Mouse (Mus musculus) cerebellum, adult 11 months (tissue): ENCODE results near the gene Art5.

Experiments used
- DNase-seq: peaks from one replicate; pipeline ENCODE4 v3.0.0; 2022

The Art5 gene

DNA sequence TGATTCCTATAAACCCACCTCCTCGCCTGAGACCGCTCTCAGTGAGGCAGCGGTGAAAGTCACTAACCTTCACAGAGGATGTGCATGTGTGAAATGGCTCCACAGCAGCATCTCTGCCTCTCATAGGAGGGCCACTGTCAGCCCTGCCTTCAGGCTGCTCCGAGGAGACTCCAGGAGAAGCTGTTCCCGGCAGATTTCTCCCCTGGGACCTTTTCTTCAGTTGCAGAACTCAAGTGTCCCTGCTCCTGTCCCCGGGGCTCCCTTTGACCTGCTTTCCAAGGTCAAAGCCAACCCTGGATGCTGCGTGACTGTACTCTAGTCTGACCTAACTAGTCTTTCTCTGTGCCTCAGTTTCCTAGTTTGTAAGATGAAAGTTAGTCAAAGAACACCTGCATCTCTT, at the start of gene Art5:
TSS of gene Art5 (minus strand) at position 319 of the 400 bp plus-strand sequence.
- DNase-seq, result no peak

DNA sequence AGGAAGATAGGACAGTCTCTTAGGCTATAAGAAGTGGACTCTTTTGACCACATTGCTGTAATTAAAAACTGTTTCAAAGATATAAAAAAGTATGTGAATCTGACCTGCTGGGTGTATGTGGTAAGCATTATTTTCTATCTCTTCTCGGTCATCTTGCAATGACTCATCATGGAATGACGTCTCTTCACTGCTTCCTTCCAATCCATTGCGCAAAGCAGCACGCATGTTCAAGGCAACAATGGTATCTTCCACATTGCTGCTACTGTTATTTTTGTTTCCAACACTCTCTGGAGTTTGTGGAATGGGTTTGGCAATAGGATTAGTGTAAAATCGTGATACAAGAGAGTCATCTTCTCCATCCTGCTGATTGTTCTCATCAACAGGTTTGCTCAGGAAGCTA, 44.4 kb upstream of the Art5 start:
- DNase-seq, result no peak

DNA sequence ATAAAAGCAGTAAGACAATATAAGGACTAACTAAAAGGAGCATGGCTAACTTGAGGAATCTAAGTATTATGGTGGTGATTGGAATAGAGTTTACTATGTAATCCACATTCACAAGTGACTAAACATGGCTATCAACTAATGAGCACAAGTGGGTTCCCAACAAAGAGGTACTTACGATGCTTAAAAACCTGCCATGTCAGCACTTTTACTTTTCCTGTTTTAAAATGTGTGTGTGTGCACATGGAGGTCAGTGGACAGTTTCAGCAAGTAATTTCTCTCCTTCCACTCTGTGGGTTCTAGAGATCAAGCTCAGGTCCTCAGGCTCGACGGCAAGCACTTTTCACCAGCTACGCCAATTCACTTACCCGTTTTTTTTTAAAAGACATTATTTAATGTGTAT, 28.6 kb upstream of the Art5 start:
- DNase-seq, result no peak

DNA sequence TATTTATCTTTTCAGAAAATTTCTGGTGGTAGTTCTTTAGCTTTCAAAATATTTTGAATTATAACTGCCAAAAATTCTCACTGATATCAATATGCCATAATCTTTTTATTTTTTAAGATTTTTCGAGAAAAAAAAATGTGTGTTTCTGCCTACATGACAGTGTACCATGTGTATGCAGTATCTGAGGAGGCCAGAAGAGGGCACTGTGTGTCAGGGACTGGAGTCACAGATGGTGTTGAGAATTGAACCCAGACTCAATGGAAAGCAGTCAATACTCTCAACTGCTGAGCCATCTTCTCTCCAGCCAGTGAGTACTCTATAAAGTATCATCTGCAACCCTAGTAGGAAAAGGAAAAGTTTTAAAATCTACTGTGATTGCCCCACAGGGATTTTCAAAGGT, 28.2 kb upstream of the Art5 start:
- no peak for DNase-seq

DNA sequence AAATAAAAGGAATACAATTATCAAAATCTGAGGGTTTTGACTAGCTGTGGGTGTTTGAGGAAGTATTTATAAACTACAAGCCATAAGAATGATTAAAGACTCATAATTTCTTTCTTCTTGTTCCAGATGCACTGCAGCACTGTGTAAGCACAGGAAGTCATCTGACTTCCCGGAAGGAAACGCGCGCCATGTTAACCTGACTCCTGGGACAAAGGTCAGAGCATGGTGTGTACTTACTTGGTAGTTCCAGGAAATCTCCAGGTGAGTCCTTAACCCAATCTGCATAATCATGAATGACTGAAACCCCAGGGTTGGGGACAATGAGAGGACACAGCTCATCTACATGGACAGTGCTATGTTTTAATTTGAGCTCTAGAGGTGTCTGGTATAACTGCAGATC, 23.1 kb upstream of the Art5 start:
- no peak for DNase-seq

DNA sequence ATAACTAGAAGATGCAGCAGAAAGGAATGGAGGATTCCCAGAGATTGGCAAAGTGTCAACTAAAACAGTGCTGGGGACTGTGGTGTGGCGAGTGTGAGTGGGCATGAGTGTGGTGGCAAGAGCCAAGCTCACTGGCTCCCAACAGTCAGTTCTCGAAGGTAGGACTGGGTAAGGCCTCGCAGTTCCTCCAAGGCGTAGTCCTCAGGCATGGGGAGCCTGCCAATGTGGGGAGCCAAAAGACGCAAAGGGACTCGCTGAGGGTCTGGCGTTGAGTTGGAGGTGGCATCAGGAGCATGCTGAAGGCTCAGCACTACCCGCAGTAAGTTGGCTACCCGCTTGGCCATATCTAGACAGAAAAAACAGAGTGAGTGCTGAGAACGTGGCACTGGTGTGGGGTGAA, 11.0 kb upstream of the Art5 start:
- no peak for DNase-seq

DNA sequence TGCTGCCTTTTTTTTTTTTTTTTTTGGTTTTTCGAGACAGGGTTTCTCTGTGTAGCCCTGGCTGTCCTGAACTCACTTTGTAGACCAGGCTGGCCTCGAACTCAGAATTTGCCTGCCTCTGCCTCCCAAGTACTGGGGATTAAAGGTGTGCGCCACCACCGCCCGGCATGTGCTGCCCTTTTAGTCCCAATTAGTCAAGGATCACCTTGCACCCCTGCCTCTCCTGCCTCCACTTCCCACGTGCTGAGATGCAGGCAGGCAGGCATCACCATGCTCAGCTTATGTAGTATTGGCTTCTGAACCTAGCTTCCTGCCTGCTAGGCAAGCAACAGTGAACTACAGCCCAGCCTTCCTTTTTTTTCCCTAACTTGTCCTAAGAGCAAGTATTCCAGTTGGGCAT, 8.1 kb upstream of the Art5 start:
- no peak for DNase-seq

DNA sequence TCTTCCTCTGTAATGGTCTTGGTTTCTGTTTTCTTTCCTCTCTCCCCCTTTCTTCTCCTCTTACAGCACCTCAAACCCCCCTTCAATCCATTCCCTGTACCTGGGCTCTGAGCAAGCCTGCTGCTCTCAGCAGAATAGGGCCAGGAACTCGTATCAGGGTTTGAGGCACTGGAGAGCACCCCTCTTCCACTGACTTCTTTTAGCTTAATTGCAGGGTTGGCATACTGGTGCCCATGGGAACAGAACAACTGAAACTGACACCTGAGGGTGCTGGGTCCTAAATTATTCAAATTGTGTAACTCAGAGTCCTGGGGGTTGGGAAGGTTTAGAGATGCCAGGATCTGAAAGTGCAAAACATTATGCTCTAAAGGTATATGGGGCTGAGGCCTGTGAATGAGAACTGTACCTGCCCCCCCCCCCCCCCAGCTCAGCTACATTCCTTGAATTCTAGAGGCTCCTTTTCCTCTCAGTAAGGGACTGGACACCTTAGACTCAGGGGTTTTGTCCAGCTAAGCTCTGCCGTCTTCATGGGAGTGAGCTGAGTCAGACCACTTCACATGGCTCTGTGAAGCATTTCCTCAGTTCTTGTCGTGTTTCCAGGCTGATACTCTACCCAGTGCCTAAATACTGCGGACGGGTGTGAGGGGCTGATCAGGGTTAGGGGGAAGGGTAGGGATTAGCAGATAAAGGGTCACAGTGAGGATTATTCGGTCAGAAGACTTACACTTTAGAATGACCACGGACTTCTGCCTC, 7.5 kb upstream of the Art5 start, which contains the start of gene Chrna10:
TSS of gene Chrna10 (minus strand) at position 250 of the 753 bp plus-strand sequence.
- no peak for DNase-seq

DNA sequence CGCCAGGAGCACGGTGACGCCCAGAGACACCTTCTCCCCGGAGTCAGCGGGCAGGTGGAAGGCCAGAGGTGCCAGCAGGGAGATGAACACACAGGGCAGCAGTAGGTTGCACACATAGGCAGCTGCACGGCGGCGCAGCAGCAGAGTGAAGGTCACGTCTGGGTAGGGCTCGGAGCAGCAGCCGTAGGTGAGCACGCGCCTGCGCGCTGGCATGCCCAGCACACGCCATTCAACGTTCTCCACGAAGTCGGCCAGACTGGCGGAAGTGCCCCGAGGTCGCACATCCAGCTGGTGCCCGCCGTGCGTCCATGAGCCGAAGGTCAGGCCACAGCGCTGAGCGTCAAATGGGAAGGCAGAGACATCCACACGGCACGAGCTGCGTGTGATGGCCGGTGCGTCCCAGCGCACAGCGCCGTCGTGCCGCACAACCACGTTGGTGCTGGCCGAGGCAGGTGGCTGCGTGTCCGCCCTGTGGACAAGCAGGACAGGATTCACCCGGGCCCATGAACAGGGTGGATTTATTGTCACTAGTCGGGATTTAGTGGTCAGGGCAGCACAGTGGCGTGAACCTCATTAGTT, 4.0 kb upstream of the Art5 start:
- DNase-seq, result no peak

DNA sequence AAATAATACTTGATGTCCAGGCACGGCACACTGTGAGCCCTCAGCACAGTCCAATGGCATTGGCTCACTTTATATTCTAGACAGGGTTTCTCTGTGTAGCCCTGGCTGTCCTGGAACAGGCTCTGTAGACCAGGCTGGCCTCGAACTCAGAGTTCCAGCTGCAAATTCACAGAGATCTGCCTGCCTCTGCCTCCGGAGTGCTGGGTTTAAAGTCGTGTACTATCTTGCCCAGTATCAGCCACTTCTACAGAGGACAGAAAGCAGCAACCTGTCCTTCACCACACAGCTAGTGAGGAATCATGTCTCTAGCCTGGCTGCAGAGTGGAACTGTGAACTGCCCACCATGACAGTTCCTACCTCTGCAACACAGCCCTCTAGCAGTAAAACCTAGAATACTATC, 457 bp upstream of the Art5 start:
- no peak for DNase-seq

DNA sequence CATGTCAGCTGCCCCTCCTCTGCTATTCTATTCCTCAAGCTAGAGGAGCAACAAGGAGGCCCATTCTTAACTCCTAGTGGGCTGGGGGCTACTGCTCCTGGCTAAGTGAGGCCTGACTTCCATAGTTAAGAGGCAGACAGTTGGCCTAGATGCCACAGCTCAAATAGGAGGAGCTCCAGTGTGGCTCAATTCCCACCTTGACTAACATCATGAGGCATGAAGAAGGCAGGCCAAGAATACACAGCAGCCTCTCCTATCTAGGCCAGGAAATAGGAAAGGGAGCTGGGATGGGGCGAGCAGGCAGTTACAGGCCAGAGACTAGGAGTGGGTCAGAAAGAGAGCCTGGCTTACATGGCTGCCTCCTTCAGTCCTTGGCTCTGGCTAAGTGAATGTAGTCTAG, 1.1 kb downstream of the Art5 start:
- DNase-seq, result no peak

DNA sequence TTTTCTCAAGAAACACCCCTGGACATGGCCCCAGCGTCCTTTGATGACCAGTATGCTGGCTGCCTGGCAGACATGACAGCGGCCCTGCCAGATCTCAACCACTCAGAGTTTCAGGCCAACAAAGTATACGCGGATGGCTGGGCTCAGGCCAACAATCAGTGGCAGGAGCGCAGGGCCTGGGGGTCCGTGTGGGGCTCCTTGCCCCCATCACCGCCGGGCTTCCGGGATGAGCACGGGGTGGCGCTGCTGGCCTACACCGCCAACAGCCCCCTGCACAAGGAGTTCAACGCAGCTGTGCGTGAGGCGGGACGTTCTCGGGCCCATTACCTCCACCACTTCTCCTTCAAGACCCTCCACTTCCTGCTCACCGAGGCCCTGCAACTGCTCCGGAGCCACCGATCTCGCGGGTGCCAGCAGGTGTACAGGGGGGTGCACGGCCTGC, 2.6 kb downstream of the Art5 start:
- no peak for DNase-seq

DNA sequence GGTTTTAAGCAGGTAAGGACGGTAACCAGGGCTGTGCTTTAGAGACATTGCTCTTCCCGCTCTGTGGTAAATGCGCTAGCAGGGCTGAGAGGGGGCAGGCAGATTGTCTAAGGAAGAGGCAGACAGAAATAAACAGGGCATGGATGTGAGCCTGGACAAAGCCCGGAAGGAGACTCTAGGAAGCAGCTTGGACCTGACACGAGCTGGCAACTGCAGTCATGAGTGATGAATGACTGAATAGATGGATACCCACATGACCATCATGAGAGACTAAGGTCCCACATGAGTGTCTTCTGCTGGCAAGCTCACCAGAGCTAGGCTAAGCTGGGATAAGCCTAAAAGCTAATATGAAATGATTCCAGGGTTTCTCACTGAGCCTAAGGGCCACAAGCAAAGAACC, 5.2 kb downstream of the Art5 start:
- DNase-seq, result peak; percentile 29

DNA sequence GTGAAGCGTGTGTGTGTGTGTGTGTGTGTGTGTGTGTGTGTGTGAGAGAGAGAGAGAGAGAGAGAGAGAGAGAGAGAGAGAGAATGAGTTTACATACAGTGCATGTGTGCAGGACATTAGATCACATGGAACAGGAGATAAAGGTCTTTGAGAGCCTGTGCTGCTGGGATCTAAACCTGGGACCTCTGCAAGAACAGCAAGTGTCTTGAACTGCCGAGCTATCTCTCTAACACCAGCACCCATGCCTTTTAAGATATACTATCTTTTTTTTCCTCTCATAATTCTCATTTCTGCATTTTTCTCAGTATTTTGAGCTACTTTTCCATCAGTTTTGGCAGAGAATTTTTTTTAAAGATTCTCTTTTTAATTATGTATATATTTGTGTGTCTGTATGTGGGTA, 5.7 kb downstream of the Art5 start:
- no peak for DNase-seq

DNA sequence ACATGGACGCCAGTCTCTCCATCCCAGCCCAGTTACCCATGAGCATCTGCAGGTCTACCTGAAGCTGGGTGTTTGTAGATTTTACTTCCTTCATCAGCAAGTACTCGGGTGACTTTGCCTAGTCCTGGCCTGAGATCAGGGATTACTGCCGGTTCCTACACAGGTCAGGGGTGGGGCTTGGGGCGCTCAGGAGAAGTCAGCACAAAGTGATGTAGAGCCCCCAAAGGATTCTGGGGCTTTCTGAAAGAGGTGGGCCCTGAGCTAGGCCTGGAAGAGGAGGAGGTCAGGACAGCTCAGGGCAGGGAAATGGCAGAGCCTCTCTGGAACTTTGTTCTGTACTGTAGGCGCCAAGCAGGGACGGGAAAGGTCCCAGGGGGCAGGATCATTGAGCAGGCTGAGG, 6.6 kb downstream of the Art5 start:
- DNase-seq, result no peak

DNA sequence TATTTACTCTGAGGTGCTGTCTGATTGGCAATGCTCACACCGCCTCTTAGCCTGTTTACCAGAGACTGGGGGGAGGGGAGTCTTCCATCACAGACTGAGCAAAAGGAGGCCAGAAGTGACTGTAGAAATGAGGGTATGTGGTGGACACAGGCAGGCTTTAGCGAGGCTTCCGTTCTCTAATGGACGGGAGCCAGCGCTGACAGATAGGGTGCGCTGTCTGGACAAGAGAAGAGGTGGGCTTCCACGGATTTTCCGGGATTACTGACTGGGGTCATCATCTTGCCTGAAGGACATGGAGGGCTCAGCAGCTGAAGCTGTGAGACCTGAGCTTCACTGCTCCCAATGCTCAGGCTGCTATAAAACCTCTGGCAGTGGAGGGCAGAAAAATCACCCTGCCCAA, 7.0 kb downstream of the Art5 start:
- no peak for DNase-seq

DNA sequence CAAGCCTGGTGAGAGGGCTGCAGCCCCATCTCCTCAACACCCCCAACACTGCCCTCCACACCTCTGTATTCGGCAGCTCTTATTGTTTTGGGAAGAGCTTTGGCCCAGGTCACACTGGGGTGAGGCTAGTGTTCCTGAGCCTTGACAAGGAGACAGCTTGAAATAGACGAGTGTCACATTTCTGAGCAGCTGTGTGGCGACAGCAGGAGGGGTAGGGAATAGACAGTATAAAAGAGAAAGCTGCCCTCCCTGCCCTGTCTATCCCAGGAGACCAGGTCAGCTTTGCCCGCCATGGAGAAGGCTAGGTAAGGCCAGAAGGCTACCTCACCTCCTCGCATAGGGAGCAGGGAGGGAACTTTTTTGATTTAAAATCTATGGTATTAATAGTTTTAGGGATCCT, 7.8 kb downstream of the Art5 start, which contains the start of gene Art1:
TSS of gene Art1 (plus strand) at position 257 of the 400 bp plus-strand sequence.
- no peak for DNase-seq

DNA sequence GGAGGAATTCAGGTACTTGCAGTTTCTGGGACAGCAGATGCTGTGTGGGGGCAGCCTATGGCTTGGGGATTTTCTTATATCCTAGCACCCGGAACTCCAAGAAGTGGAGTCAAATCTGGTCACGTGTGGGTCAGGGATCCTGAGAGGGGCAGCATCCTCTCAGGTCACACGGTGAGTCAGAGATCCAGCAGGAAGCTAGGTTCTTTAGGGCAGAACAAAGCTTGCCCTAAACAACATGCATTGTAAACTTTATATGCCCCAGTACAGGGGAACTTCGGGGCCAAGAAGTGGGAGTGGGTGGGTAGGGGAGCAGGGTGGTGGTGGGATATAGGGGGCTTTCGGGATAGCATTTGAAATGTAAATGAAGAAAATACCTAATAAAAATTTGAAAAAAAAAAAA, 8.4 kb downstream of the Art5 start:
- DNase-seq, result no peak

DNA sequence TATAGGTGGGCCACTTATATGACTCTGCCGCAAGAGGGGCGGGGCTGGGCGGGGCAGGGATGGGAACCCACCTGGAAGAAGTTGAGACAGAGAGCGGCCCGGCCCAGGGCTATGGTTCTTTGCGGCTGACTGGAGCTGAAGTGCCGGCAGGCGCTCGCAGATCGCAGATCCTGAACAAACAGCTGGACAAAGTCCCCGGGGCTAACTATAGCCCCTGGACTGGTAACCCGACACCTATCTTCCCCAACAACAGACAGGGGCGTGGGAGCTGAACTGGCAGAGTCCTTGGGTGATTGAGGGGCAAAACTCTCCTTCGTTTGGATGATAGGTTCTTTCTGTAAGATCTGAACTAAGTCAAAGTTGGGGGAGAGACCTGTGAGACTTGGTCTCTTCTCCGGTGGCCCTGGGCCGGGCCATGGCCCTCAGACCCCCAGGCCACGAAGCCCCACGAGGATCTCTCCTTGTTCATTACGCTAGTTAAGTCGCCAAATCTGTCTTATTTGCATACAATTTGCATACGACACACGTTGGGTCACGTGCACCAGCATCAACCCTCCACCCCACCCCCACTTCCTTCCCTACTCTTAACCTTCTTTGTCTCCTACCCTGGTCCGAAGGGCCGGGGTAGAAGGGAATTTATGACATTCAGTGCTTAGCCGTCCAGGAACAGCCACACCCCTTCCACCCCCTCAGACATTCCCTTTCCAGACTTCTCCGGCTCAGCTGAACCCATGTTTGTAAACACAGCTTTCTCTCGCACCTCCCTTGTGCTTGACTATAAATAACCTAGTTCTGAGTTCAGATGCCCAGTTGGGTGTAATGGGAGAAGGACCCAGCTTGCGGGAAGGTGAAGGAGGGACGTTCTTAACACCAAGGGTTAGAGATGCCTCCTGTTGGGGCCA, 9.3 kb downstream of the Art5 start:
- no peak for DNase-seq

DNA sequence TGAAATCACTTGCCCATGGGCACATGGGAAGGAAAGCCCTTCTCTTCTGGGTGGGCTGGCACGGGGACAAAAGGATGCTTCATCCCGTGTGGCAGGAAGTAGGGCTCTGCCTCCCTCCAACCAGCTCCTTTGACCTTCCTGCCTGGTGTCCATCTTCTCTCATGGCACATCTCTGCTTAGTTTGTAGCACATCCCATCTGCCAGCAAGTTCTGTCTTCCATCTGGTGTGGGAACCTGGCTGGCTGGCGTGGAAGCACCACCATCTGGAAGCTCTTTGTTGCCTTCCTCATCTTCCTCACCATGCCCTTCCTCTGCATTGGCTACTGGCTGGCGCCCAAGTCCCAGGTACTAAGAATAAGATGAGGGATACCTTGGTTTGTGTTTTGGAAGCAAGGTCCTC, 22.0 kb downstream of the Art5 start:
- peak; percentile 17 for DNase-seq

DNA sequence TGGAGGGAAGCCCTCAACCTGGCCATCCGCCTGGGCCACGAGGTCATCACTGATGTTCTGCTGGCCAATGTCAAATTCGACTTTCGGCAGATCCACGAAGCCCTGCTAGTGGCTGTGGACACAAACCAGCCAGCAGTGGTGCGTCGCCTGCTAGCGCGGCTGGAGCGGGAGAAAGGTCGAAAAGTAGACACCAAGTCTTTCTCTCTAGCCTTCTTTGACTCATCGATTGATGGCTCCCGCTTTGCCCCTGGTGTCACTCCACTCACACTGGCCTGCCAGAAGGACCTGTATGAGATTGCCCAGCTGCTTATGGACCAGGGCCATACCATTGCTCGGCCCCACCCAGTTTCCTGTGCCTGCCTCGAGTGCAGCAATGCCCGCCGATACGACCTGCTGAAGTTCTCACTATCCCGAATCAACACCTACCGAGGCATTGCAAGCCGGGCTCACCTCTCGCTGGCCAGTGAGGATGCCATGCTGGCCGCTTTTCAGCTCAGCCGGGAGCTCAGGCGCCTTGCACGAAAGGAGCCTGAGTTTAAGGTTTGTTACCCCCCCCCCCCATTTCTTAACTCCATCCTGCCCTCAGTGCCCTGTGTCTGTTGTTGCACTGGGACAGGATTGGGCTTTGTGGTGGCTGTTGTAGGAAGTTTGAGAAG, 25.1 kb downstream of the Art5 start:
- DNase-seq, result no peak

DNA sequence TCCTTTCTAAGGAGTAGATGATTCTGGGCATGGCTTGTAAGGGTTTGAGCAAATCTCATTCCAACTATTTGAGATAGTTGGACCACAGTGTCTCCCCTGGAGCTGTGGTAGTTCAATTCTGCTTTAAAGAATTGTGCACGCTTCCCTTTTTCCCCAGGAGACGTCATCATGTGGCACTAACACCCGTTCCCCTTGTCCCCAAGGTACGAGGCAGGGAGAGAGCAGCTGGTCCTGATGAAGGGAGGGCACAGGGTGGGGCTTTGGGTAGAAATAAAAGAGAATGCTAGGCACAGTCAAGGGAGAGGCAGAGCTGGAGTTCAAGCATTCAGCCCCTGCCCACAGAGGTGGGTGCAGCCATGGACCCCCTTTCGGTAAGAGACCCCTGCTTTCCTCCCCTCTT, 26.5 kb downstream of the Art5 start, which contains the start of gene Trpc2:
TSS of gene Trpc2 (plus strand) at position 301 of the 400 bp plus-strand sequence.
- DNase-seq, result no peak

DNA sequence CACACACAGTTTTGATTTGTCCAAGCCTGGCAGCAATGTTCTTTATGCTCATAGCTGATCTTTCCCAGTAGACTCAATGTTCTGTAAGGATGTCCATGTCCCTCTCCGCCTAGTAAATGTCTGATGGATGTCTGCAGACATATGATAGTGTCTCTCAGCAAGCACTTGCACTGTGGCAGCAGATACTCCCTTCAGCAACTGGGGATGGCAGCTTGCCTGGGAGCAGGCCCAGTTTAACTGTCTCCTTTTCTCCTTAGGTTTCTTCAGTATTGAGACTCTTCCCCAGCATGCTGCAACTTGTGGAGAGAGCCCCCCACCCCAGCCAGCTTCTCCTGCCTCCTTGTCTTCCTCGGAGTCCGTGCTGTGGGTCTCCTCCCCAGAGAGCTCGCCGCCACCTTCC, 27.5 kb downstream of the Art5 start:
- no peak for DNase-seq
